Mouse (Mus musculus) testis, postnatal 10 days (tissue): ENCODE data around the gene Itga9.

Experiments used
- DNase-seq: peaks from one replicate; pipeline ENCODE4 v3.0.0; 2021; ENCODE audit warnings: low spot score

Itga9 gene

GRCm38 (mm10) chr9:118822186-118822555 is 215.7 kb downstream of the Itga9 start:
- no peak for DNase-seq

- no peak for DNase-seq
These were observed 216.1 kb downstream of the Itga9 start for GRCm38 (mm10) chr9:118822581-118822980.

- DNase-seq, result peak; percentile 72
These were observed 224.6 kb downstream of the Itga9 start for GRCm38 (mm10) chr9:118831080-118831479.

- DNase-seq, result no peak
These were observed 226.0 kb downstream of the Itga9 start for GRCm38 (mm10) chr9:118832533-118832932.

- no peak for DNase-seq
These were observed 226.9 kb downstream of the Itga9 start for GRCm38 (mm10) chr9:118833413-118833812.

GRCm38 (mm10) chr9:118838910-118839667 is 232.6 kb downstream of the Itga9 start:
- DNase-seq, result no peak

GRCm38 (mm10) chr9:118841247-118841646 is 234.8 kb downstream of the Itga9 start:
- no peak for DNase-seq

GRCm38 (mm10) chr9:118841907-118842432 is 235.5 kb downstream of the Itga9 start:
- DNase-seq, result no peak

- no peak for DNase-seq
These were observed 237.2 kb downstream of the Itga9 start for GRCm38 (mm10) chr9:118843711-118844110.

- no peak for DNase-seq
These were observed 238.5 kb downstream of the Itga9 start for GRCm38 (mm10) chr9:118845003-118845402.

GRCm38 (mm10) chr9:118846766-118847165 is 240.3 kb downstream of the Itga9 start:
- no peak for DNase-seq

GRCm38 (mm10) chr9:118856665-118857064 is 250.2 kb downstream of the Itga9 start:
- no peak for DNase-seq

GRCm38 (mm10) chr9:118860613-118861141 is 254.2 kb downstream of the Itga9 start:
- DNase-seq, result no peak

- DNase-seq, result no peak
These were observed 255.7 kb downstream of the Itga9 start for GRCm38 (mm10) chr9:118862214-118862613.

GRCm38 (mm10) chr9:118862852-118863260 is 256.4 kb downstream of the Itga9 start:
- no peak for DNase-seq

- DNase-seq, result no peak
These were observed 257.0 kb downstream of the Itga9 start for GRCm38 (mm10) chr9:118863528-118863927.

GRCm38 (mm10) chr9:118866949-118867348 is 260.5 kb downstream of the Itga9 start:
- DNase-seq, result no peak

GRCm38 (mm10) chr9:118867851-118868250 is 261.4 kb downstream of the Itga9 start:
- no peak for DNase-seq

GRCm38 (mm10) chr9:118871089-118871488 is 264.6 kb downstream of the Itga9 start:
- peak; percentile 75 for DNase-seq

- no peak for DNase-seq
These were observed 266.5 kb downstream of the Itga9 start for GRCm38 (mm10) chr9:118873031-118873430.

- DNase-seq, result no peak
These were observed 267.1 kb downstream of the Itga9 start for GRCm38 (mm10) chr9:118873596-118873995.

- DNase-seq, result no peak
These were observed 269.2 kb downstream of the Itga9 start for GRCm38 (mm10) chr9:118875705-118876104.

- no peak for DNase-seq
These were observed 270.4 kb downstream of the Itga9 start for GRCm38 (mm10) chr9:118876902-118877301.
